Mouse (Mus musculus): ENCODE results near the gene Gm2030.
"Not testable (repeated sequence)": the region's sequence is repeated elsewhere in the genome, so short reads cannot be mapped to it uniquely, and the experiment has no call there.

Gm2030 gene

GRCm38 (mm10) chrX:26309944-26310343 lies at the start of gene Gm2030:
Gene Gm2030 (minus strand): TSS chrX:26310044.
- not testable (repeated sequence) for DNase-seq (ENCODE audit: low spot score)

Measured in testis, postnatal 14 days (tissue).